Mouse (Mus musculus) spleen, postnatal 36 days (tissue): ENCODE measurements at regions not wholly inside any gene's neighbourhood (a gene's known extent, or its start where the extent isn't known, plus 50 kb on each side); places are given as distances from the start of the nearest gene placed in this dataset.

Experiments
- DNase-seq, 2 experiments: peaks; one replicate each; pipeline ENCODE4 v3.0.0; 2022; ENCODE audit warnings: low spot score in 2 of 2, mixed read lengths in 1 of 2

- DNase-seq = no peak
Observed at GRCm38 (mm10) chr8:37048912-37049692, 55.7 kb downstream of the AI429214 start.

- no peak for DNase-seq
Observed at GRCm38 (mm10) chr8:37049969-37050683, 56.7 kb downstream of the AI429214 start.

DNA sequence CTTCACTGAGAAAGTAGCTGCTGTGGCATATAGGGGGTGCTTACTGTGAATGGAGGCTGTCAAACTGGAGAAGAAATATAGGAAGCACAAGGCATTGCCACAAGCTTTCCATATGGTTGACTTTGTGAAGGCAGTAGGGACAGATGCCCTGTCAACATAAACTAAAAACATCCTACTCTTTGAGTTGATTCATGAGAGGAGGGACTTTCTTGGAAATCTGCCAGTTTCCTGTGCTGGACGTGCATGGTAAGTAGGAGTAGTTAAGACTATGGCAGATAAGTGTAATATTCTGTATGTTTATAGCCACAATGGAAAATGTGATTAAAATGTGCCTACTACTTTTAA lies 57.3 kb downstream of the AI429214 start:
- no peak for DNase-seq

- DNase-seq = no peak
Observed at GRCm38 (mm10) chr8:37056376-37056775, 63.0 kb downstream of the AI429214 start.

DNA sequence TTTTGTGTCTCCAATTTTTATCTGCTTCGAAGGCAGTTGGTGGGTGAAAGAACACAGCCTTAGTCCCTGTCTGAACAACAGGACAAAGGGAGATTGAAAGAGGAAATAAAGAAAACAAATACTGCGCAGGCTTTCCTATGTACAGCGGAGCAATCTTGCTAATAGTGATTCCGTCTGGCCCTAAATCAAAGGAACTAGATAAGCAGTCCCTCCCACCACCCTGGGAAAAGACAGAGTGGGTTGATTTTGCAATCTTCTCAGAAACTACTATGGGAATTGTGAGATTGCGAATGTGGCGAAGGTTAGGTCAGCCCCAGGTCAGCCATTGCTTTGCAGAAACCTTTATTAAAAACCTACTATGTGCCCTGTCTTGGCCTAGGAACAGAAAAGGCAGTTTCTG lies 65.0 kb downstream of the AI429214 start:
- DNase-seq = no peak

DNA sequence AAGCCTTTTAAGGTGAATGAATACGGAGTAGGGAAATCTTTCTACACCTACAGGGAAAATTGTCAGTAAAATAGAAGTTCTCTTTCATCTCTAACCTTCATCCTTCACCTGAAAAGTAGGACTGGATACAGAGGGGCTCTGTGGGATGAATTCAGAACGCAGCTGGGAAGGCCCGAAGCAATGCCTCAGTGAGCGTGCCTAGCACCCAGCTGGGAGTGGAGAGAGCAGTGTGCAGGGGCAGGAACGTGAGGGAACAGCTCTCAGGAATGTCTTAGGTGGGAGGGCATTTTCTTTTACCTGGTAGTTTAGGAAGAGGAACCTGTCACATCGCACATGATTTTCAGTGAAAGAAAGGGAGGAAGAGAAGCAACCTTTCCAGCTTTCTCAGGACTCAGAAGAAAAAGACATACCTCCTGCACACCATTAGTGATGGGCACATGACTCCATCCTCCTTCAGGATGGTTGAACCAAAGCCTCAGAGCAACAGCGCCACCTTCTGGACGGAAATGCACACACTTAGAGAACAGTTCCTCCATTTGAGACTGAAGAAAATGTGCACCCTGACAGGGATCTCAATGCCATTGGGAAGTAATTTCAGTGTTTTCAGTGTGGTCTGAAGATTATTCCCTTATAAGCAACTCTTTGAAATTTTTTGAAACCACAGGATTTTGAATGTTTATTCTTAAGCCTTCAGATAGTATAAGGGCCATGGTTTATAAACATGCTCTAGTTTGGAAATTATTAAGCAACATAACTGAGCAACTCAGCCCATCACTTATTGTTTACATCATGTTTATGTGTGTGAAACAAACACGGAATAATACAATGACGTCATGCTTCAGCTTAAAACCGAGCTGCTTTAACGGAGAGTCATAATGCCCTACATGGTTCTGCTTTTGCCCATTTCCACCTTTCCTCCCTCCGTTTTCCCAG lies 68.9 kb downstream of the AI429214 start:
- DNase-seq = peak in 1 of 2 experiments; percentile 8

- peak in 1 of 2 experiments; percentile 6 for DNase-seq
Observed at GRCm38 (mm10) chr8:37063764-37064331, 70.4 kb downstream of the AI429214 start.

DNA sequence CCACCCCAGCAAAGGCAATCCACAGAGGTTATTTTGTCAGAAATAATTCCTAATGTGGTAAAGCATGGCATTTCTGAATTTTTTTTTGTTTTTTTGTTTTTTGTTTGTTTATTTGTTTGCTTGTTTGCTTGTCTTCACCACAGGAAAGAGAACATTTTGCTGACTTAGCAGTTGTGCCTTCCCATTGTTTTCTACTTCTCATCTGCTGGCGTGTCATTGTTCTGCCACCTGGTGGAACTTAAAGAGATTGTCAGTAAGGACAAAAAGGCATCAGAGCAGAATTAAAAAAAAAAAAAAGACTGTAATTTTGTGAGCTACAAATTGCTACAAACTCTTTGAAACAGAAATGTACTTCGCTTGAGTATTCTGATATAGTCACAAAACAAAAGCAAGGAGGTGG lies 79.5 kb downstream of the AI429214 start:
- DNase-seq = no peak

GRCm38 (mm10) chr8:37099727-37100126 lies 106.3 kb downstream of the AI429214 start:
- DNase-seq = no peak

DNA sequence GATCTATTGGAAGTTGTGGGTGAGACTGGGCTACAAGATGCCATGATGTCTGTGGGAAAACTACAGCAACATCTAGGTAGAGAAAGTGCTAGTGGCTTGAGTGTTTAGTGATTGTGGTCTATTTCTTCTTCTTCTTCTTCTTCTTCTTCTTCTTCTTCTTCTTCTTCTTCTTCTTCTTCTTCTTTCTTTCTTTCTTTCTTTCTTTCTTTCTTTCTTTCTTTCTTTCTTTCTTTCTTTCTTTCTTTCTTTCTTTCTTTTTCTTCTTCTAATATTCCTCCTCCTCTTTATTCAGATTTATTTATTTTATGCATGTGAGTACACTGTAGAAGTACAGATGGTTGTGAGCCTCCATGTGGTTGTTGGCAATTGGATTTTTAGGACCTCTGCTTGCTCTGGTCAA lies 119.0 kb downstream of the AI429214 start:
- peak in 1 of 2 experiments; percentile 77 for DNase-seq

DNA sequence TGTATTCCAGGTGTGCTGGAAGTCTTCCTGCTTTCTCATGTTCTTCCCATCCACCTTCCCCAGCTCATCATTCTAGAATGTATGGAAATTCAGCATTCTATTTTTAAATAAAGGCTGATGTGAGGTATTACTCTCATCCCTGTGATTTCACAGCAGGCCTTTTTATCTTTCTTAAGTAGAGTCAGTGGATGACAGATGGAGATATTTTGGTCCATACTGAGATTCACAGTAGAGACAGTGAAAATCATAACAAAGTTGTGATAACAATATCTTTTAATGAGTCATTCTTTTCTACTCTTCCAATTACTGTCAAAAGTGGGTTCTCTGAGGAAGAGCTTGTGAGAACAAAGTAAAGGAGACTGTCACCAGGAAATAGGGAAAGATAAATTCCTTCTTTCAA lies 132.4 kb downstream of the AI429214 start:
- DNase-seq = no peak

DNA sequence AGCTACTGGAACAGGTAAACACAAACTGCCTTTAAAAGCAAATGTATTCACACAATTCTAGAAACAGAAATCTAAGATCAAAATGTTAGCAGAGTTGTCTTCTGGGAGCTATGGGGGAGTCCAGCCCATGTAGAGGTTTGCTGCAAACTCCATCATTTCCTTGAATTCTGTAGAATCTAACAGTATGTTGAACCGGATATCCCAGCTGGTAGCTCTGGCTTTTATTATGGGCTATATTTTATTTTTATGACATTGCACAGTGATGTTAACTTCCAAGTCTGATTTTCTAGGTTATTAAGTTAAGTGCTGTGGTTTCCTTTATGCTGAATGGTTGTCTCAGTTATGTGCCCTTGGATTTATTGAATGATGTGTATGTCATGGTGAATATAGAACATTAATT lies 136.3 kb downstream of the AI429214 start:
- no peak for DNase-seq

DNA sequence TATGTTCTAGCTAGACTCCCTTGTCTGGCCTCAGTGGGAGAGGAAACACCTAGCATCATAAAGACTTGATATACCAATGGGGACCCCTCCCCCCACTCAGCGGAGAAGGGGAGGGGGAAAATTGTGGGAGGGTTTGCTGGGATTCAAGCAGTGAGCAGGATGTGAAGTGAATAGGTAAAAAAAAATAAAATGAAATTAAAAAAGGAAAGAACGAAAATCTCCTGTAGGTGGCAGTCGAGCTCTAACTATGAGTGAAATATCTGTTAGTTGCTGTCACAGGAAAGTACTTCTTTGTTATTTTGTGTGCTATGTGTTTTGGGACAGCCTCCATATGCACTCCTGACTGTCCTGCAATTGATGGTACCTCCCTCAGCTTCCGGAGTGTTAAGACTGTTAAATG lies 138.6 kb downstream of the AI429214 start:
- no peak for DNase-seq

GRCm38 (mm10) chr8:37134192-37134964 lies 141.0 kb downstream of the AI429214 start:
- DNase-seq = no peak

DNA sequence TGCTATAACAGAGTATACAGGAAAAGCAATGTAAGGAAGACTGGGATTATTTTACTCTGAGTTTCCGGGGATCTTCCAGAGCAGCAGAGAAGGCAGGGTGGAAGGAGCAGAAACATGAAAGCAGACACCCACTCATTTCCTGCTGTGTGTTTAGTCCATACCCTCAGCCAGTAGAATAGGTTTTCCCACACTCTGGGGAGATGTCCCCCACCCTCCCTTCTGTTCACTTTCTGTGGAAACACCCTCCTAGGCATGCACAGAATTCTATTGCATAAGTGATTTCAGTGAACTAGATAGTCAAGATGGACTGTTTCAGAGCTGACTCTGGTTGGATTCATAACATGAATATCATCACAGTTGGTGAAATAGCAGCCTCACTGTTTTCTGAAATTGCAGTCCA lies 156.9 kb downstream of the AI429214 start:
- no peak for DNase-seq

DNA sequence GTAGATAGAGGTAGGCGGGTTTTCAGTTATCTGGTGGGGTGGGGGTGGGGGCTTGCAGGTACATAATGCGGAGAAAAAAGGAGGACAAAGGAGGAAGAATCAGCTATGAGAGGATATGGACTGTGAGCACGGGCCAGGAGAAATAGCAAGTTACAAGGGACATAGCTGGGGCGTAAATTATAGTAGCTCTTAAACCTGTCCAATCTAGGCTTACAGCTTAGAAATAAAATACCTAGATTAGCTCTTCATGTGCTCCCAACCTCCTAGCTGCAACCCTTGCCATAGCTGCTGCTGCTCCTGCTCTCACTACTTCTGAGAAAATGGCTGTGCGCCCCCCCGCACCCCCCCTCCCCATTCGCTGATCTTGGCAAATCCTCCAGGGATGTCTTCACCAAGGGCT lies 161.0 kb downstream of the AI429214 start:
- no peak for DNase-seq

- no peak for DNase-seq
Observed at GRCm38 (mm10) chr8:37154946-37155345, 161.5 kb downstream of the AI429214 start.

- no peak for DNase-seq
Observed at GRCm38 (mm10) chr8:37159481-37159880, 166.1 kb downstream of the AI429214 start.

DNA sequence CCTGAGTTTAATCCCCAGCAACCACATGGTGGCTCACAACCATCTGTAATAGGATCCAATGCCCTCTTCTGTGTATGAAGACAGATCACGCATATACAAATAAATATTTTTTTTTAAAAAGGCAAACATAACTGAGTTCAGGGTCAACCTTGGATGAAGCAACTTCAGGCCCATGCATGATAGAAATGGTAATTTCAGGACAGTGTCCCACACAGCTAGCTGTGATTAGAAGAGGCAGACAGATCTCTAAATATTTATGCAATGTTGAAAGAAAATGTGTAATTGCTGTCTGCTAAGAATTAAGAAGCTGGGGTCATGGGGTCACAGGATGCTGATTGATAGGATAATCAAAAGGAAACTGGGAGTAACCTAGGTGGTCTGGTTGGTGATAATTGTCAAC lies 203.5 kb downstream of the AI429214 start:
- DNase-seq = no peak

DNA sequence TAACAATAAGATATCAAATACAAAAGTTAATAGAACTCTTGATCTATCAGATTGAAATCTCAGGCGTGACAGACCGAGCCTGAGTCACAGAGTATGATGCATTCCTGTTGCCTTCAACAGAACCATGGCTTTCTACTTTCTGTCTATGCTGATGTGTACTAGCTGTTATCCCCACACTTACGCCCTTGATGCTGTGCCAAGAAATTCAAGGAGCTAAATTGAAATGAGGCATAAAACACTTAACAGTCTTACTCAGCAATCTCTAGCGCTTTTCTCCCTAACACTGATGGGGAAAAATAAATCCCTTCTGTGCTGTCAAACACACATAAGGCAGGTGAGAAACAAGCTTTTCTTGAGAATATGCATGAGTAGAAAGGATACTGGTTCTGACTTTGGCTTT lies 222.5 kb downstream of the AI429214 start:
- DNase-seq = no peak

- DNase-seq = no peak
Observed at GRCm38 (mm10) chr8:37227091-37227490, 233.7 kb downstream of the AI429214 start.
